Mouse (Mus musculus): Measurements from ENCODE around the gene Tmem126b.

DNA sequence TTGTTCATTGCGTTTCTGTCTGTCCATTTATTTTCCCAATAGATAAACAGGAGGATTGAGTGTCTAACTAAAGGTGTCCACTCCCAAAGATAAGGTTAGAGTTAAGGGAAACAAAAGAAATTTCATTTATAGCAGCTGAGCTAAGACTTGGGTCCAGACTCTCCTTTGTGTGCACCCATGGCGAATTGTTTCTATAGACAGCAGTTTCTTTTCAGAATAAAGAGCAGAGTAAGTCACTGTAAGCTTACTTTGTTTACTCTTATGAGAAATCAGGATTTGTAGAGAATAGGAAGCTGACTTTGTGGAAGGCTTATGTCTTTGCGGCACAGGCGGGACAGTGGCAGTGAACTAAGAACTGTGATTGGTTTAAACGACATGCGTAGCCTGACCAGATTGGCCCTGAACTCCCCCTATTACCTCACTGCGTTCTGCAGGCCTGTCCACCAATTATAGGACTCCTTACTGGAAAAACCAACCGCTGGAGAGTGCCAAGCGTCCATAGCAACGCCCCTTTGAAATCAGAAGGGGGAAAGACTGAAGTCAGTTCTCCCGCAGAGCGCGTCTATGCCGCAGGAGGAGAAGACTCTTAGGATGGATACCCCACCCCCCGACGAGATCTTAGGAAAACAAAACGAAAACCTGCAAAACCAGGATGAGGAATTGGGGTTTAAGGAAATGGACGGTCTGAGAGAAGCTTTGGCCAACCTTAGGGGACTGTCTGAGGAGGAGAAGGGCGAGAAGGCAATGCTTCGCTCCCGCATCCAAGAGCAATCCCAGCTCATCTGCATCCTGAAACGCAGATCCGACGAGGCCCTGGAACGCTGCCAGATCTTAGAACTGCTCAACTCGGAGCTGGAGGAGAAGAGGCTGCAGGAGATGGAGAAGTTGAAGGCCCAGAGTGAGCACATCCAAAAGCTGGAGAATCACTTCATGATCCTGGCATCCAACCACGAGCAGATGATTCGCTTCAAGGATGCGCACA lies 49.5 kb downstream of the Tmem126b start, which contains the start of gene Ccdc89:
- no peak for TF ChIP-seq CTCF (IDR thresholded peaks at IDR 0.05; ENCODE audit: control insufficient read depth, insufficient read depth, low read length)
- no peak for TF ChIP-seq POLR2A (IDR thresholded peaks at IDR 0.05; ENCODE audit: borderline replicate concordance, control insufficient read depth, low read depth, low read length)
